Mouse (Mus musculus): ENCODE results near the gene Nedd8.
A peak's percentile ranks its signal among the peaks of the same experiment; 100 is the strongest.

The Nedd8 gene

DNA sequence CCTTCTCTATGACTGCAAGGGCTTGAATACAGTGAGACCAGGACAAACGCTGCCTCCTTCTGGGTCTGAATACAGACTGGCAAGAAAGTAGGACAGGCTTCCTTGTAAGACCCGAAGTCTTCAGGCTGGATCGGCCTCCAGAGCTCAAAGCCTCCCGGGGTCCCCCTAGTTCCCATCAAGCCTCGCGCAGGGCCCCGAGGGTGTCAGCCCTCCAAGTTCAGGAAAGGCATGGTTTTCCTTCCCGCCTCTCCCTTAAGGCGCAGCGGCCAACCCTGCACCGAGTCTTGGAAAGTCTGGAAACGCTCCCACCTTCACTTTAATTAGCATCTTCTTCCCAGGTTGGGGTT is 465 bp downstream of the Nedd8 start:
- DNase-seq (ENCODE audit: inconsistent ontology term), result no peak

DNA sequence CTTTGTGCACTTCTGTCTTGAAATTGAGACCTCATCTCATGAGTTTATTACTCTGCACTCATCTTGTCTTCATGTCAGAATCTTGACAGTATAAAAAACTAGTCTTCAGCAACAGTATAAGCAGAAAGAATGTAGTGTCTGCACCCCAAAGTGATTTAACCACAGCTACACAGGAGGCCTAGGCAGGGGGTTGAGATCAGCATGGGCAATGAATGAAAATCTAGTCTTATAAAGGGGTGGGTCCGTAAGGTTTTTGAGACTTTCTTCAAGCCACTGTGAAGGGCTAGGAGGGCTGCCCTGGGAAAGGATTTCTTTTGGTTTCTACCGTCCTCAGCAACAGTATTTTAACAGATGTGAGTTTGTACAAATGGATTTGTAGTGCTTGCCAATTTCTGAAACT is 11.3 kb downstream of the Nedd8 start:
- DNase-seq (ENCODE audit: inconsistent ontology term), result no peak

DNA sequence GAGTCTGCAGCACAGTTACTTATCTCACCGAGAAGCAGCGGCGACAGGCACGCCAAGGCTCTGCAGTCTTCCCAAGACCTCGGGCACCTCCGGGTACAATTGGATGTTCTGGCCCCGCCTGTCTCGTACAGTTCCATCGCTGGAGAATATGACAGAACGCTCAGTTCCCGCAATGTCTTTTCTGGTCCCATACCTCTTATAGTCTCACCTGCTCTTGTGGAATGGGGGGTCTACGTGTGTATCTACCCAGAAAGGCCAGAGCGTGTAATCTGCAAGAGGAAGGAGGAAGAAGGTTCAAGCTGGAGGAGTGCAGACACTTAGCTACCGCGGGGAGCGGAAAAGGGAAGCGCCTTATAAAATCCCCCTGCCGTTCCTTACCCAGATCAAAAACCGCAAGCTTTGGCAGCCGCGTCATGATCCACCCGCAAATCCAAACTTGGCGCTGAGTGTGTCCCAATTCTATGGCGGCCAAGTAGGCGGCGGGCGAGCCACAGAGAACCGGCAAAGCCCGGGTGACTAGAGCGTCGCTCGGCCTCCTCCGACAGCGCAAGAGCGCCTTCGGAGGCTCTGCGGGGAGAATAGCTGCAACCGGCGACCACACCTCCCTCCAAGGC is 11.9 kb downstream of the Nedd8 start, which contains the start of gene Mdp1:
Mdp1 (minus strand) TSS at position 549 of the 614 bp plus-strand sequence.
- peak; percentile 87 for DNase-seq (ENCODE audit: inconsistent ontology term)

DNA sequence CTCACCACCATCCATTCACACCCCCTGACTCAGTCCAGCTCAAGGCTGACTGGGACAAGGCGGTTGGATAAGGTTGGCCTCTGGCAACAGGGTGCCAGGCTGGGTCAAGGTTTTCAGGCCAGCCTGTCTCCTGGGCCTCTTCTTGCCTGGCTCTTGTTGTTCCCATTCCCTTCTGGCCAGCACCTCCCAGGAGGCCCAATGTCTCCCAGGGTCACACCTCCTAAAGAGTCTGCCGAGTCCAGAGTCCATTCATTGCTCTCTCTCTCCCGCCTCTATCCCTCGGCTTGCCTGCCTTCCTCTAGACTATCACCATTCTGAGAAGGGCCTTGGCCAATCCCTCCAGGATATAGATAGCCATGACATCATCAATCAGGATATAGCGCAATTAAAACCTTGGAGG is 13.9 kb downstream of the Nedd8 start:
- DNase-seq (ENCODE audit: inconsistent ontology term), result no peak

DNA sequence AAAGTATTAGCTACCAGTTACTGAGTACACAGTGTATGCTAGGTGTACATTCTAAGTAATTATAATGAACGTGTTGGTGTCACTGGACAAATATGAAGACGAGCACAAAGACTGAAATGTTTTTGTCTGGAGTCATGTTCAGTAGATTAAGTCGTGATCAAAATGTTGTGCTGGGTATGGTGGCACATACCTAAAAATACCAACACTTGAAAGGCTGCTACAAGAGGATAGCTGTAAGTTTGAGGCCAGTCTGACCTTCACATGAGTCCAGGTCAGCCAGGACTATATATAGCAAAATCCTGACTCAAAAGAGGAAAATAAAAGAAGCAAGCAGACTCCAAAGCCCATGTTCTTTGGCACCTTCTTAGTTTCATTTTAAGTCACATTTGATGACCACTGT is 15.0 kb downstream of the Nedd8 start:
- no peak for DNase-seq (ENCODE audit: inconsistent ontology term)

DNA sequence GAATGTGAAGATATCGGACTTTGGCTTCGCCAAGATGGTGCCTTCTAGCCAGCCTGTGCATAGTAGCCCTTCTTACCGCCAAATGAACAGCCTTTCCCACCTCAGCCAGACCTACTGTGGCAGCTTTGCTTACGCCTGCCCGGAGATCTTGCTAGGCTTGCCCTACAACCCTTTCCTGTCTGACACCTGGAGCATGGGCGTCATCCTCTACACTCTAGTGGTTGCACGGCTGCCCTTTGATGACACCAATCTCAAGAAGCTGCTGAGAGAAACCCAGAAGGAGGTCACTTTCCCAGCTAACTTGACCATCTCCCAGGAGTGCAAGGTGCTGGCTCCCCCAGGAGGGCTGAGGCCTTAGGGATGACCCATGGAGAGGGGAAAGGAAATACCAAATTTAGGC is 20.4 kb downstream of the Nedd8 start:
- DNase-seq (ENCODE audit: inconsistent ontology term), result no peak

DNA sequence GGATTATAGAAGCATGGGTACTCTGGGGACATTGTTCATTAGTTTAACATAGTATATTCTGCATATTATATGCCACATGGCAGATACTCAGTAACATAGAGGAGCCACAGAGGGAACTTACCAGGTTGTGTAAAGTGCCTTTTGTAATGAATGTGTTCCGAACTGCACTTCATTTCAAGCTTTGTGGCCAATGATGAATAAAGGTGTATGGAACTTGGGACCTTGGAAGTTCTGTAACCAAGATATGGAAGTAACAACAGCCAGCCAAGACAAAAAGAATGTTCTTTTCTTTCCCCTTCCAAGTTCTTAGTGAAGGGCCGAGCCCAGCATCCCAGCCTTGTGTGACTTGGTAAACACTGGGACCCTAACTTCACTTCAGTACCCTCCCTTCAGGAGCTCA is 22.0 kb downstream of the Nedd8 start, which contains the start of gene Tssk4:
Tssk4 (plus strand) TSS at position 301 of the 400 bp plus-strand sequence.
- no peak for DNase-seq (ENCODE audit: inconsistent ontology term)

DNA sequence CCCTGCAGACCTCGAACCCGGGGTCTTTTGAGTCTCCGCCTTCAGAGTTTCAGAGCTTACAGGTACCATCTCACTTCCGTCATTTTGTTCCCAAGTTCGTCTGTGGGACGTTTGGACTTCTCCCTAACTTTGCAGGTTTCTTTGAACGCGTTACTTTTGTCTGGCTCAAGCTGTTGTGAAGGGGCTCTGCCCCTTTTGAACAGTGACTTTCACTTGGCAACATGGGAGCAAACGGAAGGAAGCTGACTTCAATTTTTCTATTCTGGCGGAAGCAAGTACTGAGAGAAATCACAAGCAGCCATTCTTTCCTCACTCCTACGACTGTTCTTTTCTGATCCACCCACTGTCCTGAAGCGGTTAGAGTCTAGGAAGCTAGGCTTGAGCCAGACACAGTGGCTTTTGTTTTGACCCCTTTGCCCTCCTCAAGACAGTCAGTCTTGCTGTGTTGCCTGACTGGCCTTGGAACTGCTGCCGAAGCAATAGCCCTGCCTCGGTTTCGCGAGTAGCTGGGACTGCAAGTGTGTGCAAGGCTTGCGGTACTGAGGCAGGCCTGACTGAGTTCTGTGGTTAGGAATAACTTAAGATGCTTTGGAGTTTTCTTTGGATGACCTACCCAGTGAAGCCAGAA is 27.5 kb downstream of the Nedd8 start:
- DNase-seq (ENCODE audit: inconsistent ontology term), result peak; percentile 24

DNA sequence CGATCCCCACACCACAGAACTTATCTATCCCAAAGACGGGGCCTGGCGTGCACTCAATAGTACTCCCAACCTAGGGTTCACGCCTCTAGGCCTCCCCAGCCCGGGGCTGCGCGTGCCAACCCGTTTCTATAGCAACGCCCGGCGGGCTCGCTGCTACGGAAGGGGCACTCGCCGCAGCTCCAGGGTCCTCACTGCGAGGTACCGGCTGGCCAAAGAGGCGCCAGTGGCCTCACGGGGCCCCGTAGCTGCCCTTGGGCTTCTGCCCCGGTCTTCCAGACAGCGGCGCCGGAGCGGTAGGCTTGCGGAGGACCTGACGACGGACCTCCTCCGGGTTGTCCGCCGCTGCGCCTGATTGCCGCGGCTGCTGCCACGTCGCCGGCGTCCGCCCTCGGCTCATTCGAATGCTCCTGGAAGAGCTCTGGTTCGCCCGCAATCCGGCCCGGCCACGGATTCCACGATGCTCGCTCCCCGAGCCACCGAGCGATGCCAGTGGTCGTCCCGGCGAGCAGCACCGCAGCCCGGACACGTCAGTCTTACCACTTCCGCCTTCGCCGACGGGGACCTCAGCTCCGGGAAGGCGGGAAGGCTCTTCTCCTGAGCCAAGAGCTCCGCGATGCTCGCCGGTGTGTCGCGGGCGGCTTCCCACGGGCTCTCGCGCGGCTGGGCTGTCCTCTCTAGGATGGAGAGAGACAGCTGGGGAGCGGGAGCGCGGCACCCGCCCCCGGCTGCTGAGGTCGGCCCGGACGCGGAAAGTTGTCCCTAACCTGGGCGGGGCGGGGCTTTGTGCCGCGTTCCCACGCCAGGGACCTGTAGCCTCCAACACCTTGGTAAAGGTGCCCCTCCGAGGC is 28.6 kb downstream of the Nedd8 start, which contains the start of gene Tm9sf1:
Tm9sf1 (minus strand) TSS at position 747 of the 848 bp plus-strand sequence.
- peak; percentile 90 for DNase-seq (ENCODE audit: inconsistent ontology term)

DNA sequence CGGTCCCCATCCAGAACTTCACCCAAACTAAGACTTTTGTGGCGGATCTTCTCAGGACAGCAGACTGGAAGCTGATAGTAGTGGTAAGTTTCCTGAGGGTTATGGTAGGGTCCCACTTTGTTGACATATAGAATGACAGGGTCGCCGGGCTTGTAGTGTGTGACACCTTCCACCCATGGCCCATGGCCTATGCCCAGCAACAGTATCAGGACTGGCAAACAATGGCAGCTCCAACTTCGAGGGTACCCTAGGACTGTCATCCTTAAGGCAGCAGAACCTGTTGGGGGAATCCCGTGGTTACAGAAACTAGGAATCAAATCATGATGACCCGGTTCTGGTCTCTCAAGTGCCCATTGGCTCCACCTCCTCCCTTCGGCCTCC is 29.3 kb downstream of the Nedd8 start:
- no peak for DNase-seq (ENCODE audit: inconsistent ontology term)

DNA sequence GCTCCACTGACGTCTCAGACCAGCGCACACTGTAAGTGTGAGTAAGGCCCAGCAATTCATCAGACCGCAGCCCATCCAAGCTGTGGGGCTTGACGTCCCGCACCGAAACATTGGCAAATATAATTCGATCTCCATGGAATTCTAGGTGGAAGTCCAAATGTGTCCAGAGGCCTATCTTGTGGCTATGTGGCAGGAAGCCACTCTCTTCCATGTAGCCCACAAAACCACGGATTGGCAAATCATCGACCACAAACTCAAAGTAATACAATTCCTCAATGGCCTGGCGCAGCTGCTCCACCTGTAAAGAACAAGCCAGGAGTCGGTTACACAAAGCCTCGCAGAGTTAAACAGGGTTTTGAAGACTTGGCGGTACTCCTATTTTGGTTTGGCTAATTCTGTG is 30.6 kb downstream of the Nedd8 start:
- no peak for DNase-seq (ENCODE audit: inconsistent ontology term)

DNA sequence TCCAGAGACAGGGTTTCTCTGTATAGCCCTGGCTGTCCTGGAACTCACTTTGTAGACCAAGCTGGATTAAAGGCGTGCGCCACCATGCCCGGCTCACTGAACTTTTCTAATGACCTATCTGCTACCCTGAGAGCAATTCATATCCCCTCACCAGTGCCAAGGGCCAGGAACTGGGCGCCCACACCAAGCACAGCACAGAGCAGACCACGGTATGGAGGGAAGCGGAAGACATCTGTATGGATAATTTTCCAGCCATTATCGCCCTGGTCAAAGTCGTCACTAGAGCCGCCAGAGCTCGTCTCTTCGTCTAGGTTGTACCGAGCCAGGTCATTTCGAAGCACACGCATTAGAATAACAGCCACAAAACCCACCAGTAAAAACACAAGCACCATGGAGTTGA is 31.1 kb downstream of the Nedd8 start:
- DNase-seq (ENCODE audit: inconsistent ontology term), result no peak

DNA sequence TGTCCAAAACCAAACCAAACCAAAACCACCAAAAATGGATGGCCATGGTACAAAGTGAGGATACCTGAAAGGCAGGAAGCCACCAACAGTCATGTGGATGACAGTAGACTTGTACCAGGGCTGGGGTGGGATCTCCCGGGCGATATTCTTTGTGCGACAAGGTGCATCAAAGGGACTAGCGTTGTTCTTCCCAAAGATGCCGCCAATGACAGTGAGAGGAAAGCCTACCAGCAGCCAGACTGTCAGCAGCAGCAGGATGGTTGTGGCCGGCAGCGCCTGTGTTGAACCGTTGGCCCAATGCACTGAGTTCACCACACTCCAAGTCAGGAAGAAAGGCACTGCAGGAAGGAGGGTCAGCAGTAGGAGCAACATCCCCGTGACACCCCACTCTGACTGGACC is 34.1 kb downstream of the Nedd8 start, which contains the start of gene Gm49378:
Gm49378 (minus strand) TSS at position 101 of the 400 bp plus-strand sequence.
- DNase-seq (ENCODE audit: inconsistent ontology term), result no peak

DNA sequence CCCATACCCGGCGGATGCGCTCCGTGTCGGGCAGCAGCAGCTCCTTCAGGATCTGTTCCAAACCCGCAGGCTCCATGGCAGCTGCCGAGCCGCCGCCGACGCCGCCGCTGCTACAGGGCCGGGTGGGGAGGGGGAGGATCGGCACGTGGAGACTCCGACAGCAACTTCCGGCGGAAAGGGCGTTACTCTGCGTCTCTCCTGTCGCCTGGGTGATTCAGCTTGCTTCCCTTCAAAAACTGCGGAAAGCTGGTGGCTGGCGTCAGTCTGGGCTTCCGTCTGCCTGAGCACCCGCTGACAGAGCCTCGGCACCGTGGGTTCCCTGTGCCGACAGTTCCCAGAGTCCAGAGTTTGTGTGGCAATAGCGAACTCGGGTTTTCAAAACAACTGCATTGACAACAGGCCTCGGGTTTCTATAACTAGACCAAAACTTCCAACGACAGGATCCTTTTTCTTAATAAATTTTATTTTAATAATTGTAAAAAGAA is 36.4 kb downstream of the Nedd8 start, which contains the start of gene Ipo4:
Ipo4 (minus strand) TSS at position 435 of the 485 bp plus-strand sequence.
- DNase-seq (ENCODE audit: inconsistent ontology term), result peak; percentile 96

DNA sequence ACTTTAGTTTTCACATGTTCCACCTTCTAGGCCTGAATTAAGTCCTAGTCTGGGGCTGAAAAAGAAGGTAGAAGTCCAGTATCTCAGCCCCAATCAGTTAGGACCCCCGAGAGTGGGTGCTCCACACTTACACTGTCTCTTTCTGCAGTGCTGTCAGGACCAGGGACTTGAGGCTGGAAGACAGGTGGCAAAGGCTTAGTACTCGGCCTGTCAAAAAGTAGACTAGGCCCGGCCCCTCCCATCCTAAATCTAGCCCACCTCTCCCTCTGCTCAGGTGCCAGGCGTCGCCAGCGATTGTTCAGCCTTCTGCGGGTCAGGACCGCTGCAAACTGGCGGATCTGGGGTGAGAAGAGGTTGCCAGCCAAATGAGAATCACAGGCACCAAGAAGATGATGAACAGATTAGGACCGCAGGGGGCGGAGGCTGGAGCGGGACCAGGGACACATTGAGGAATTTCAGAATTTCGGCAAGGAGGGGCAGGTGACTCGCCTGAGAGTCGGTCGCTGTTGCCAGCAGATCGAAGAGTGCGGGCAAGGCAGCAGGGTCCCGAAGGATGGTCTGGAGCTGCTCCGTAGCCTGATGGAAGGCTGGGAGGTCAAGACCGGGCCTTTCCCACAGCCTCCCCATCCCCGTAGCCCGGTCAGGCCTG is 36.9 kb downstream of the Nedd8 start:
- DNase-seq (ENCODE audit: inconsistent ontology term), result peak; percentile 93

DNA sequence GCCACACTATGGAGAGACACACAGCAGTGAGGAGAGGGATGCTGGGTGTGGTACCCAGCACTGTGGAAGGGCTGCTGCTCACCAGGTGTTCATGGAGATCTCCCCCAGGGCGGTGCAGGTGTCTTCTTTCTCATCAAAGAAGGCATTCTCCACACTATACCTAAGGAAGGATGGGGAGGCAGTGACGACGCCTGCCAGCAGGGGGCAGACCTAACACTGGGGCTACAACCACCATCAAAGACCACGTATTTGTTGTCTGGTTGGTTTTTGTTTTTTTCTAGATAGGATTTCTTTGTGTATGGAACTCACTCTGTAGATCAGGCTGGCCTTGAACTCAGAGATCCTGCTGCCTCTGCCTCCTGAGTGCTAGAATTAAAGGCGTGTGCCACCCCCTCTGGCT is 42.6 kb downstream of the Nedd8 start:
- peak; percentile 25 for DNase-seq (ENCODE audit: inconsistent ontology term)

DNA sequence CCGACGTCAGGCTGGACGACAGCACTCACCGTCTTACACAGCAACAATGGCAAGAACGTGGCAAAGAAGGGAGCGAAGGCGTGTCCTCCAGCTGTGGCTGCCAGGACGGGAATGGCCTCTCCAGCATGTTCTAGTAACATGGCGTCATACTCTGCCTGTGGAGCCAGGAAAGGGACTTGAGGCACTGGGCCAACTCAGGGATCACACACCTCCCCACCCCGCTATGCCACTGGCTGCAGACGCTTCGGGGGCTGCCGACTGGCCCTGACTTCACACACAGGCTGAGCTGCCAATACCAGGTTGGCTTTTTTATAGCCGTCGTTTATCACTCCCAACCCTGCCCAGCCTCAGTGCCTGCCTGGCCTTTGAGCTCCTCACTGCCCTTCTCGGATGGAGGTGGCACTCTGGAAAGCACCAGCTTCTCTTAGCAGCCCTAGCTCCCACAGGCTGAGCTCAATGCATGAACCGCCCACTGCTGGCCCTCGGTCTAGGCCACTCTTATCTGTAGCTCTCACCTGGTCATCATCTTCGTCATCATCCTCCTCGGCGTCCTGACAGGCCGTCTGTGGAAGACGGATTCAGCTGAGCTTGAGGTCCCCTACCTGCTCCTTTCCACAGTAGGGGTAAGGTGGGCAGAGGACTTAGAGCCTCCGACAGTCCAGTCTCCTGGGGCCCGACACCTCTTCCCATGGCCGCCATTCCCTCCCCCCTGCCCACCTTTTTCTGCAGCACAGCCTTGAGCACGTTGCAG is 43.7 kb downstream of the Nedd8 start:
- no peak for DNase-seq (ENCODE audit: inconsistent ontology term)

DNA sequence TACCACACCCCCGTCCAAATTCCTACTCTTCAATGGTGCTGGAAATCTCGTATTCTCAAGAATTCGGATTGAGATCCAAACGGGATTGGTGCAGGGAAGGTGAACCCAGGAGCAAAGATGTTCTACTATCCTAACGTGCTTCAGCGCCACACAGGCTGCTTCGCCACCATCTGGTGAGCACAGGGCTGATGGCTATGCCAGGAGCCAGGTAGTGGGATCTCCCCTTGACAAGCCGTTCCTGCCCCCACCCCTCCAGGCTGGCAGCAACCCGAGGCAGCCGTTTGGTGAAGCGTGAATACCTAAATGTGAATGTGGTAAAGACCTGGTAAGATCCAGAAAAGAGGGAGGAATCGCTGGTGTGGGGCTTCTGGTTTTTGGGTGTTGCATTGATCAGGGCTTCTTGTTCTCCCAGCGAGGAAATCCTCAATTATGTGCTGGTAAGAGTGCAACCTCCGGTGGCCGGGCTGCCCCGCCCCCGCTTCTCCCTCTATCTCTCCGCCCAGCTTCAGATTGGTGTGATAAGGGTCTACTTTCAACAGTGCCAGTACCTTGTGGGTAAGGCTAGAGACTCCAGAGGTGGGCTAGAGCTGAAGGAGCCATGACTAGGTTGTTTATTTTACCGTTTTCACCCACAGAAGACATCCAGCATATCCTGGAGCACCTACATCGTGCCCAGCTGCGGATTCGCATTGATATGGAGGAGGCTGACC is 53.3 kb downstream of the Nedd8 start:
- no peak for DNase-seq (ENCODE audit: inconsistent ontology term)

DNA sequence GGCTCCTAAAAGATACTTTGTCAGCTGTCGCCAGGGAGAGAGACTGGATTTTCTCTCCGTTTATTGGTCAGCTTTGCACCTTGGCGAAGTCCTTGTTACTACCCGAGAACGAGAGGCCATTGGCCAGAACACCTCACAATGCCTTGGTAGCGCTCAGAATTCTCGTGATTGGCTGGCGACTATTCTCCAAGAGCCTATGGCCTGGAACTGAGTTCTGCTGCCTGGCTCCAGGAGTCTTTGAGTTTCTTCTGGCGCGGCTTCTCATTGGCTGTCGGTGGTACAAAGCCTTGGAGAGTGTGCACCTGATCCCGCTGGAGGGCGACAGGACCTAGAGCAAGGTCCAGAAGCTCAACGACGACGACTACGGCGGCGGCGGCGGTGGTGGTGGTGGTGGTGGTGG is 54.1 kb downstream of the Nedd8 start, which contains the start of gene Rec8:
Rec8 (plus strand) TSS at position 216 of the 400 bp plus-strand sequence.
- peak; percentile 60 for DNase-seq (ENCODE audit: inconsistent ontology term)

DNA sequence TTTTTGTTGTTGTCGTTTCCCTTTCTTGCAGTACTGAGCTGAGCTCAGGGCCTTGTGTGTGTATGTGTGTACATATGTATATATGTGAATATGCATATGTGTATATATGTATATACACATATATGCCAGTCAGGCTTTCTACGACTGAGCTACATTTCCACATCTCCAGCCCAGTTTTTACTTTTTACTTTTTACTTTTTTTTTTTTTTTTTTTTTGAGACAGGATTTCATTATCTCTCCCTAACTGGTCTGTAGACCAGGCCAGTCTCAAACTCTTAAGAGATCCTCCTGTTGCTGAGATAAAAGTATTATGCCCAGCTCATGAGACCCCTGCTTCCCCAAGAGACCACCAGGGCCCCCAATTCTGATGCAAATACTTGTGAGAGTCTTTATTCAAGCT is 55.1 kb downstream of the Nedd8 start:
- DNase-seq (ENCODE audit: inconsistent ontology term), result no peak

Data from Muller cell, postnatal 12 days (primary cell).